Comparison of ENCODE assay signal across 24 mouse cellular contexts in the genomic region with DNA sequence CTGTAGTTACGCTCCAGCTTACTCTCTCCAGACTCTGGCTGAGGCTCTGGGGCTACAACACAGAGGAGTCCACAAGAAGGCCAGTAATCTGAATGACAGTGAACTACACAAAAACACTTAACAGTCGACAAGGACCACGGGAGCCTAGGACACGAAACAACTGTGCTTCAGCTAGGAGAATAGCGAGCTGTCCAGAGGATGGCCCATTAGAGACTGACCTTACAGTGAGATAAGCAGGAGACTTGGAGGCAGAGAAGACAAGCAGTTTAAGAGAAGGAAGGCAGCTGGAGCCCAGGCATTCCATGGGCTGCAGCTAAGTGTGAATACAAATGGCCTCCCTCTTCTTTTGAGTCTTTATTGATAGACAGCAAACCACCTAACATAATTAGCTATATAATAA. TPM values are rescaled to one million over a fixed set of nuclear protein-coding genes. Genes with fewer than 3 reads are reported as not detected.
A peak's percentile ranks its signal among the peaks of the same experiment; 100 is the strongest.
DNase-seq lines count a peak whose midpoint lies in the region; ATAC-seq lines count a peak whose summit lies in the region.
"Had no signal": no experiment of that assay in that cellular context is flagged by ENCODE, and none has a peak within 500 bp of the region (broad histone marks: within the 10 kb centered on the region; RNA-seq: fewer than 3 reads in every experiment).

No protein-coding gene starts in this region.

- H3K4me2 ChIP-seq in heart, embryonic 12.5 days, result no peak overlapping the region
- no peak overlapping the region for H3K4me2 ChIP-seq in kidney, embryonic 15.5 days
- H3K4me2 ChIP-seq: embryonic facial prominence, embryonic 13.5 days; forebrain, embryonic 12.5 days; heart, embryonic 15.5 days; hindbrain, embryonic 15.5 days; limb, embryonic 13.5 days; liver, embryonic 12.5 days had no signal

- DNase-seq in heart, postnatal 10 days, result peak; percentile 15 to 18
- DNase-seq in kidney, postnatal 10 days, result peak; percentile 73
- DNase-seq in urinary bladder, postnatal 14 days (ENCODE audit: low spot score), result peak; percentile 43
- DNase-seq in urinary bladder, postnatal 10 days (ENCODE audit: low spot score), result no peak
- peak; percentile 20 for DNase-seq in lung, postnatal 36 days
- DNase-seq in adrenal gland, postnatal 25 days, result no peak
- DNase-seq: adrenal gland, postnatal 10 days; cerebellum, adult 8-10 months; cerebellum, postnatal 36 days; embryo, embryonic 11 days; gastrocnemius, postnatal 36 days; midbrain, embryonic 14.5 days; right cerebral cortex, adult 18-20 months; right cerebral cortex, postnatal 4 days; thymus, adult 18-20 months had no signal

- 57% methylated on average over 5 of the region's 5 CpGs for WGBS in heart, embryonic 12.5 days
- 66% methylated on average over 5 of the region's 5 CpGs for WGBS in kidney, embryonic 15.5 days

- no peaks in the 10 kb centered on the region for H3K4me1 ChIP-seq in heart, embryonic 12.5 days (replicated peaks)
- H3K4me1 ChIP-seq in kidney, embryonic 15.5 days, result no peaks in the 10 kb centered on the region
- H3K4me1 ChIP-seq: embryonic facial prominence, embryonic 13.5 days; forebrain, embryonic 12.5 days; heart, embryonic 15.5 days; hindbrain, embryonic 15.5 days; limb, embryonic 13.5 days; liver, embryonic 12.5 days had no signal

- no peak overlapping the region for H3K4me3 ChIP-seq in heart, embryonic 12.5 days
- no peak overlapping the region for H3K4me3 ChIP-seq in kidney, embryonic 15.5 days (replicated peaks)
- H3K4me3 ChIP-seq: embryonic facial prominence, embryonic 13.5 days; erythroblast, embryonic 14.5 days; forebrain, embryonic 12.5 days; heart, embryonic 15.5 days; hindbrain, embryonic 15.5 days; limb, embryonic 13.5 days; liver, embryonic 12.5 days had no signal

- intact Hi-C loops in heart, postnatal 10 days (cut with DNase I), result no loop called here

- H3K9ac ChIP-seq in heart, embryonic 12.5 days, result no peak overlapping the region
- H3K9ac ChIP-seq in kidney, embryonic 15.5 days, result no peak overlapping the region
- H3K9ac ChIP-seq: embryonic facial prominence, embryonic 13.5 days; forebrain, embryonic 12.5 days; heart, embryonic 15.5 days; hindbrain, embryonic 15.5 days; limb, embryonic 13.5 days; liver, embryonic 12.5 days had no signal

- no peak overlapping the region for H3K27ac ChIP-seq in heart, embryonic 12.5 days (ENCODE audit: poor library complexity, severe bottlenecking)
- no peak overlapping the region for H3K27ac ChIP-seq in kidney, embryonic 15.5 days
- H3K27ac ChIP-seq: embryonic facial prominence, embryonic 13.5 days; forebrain, embryonic 12.5 days; heart, embryonic 15.5 days; hindbrain, embryonic 15.5 days; limb, embryonic 13.5 days; liver, embryonic 12.5 days had no signal

- no peaks in the 10 kb centered on the region for H3K27me3 ChIP-seq in heart, embryonic 12.5 days (replicated peaks)
- H3K27me3 ChIP-seq in kidney, embryonic 15.5 days, result no peaks in the 10 kb centered on the region
- H3K27me3 ChIP-seq: embryonic facial prominence, embryonic 13.5 days; forebrain, embryonic 12.5 days; heart, embryonic 15.5 days; hindbrain, embryonic 15.5 days; limb, embryonic 13.5 days; liver, embryonic 12.5 days had no signal

- H3K9me3 ChIP-seq in heart, embryonic 12.5 days (replicated peaks), result no peaks in the 10 kb centered on the region
- no peaks in the 10 kb centered on the region for H3K9me3 ChIP-seq in kidney, embryonic 15.5 days (replicated peaks)
- H3K9me3 ChIP-seq: embryonic facial prominence, embryonic 13.5 days; forebrain, embryonic 12.5 days; heart, embryonic 15.5 days; hindbrain, embryonic 15.5 days; limb, embryonic 13.5 days; liver, embryonic 12.5 days had no signal

- no peak for ATAC-seq in heart, embryonic 12.5 days (ENCODE audit: insufficient number of reproducible peaks, low FRiP score)
- ATAC-seq in kidney, embryonic 15.5 days (replicated peaks; ENCODE audit: low FRiP score), result no peak; the same call in 1 of the 2 replicates
- ATAC-seq: liver, embryonic 12.5 days had no signal

- H3K36me3 ChIP-seq in heart, embryonic 12.5 days, result no peaks in the 10 kb centered on the region
- no peaks in the 10 kb centered on the region for H3K36me3 ChIP-seq in kidney, embryonic 15.5 days
- H3K36me3 ChIP-seq: embryonic facial prominence, embryonic 13.5 days; forebrain, embryonic 12.5 days; heart, embryonic 15.5 days; hindbrain, embryonic 15.5 days; limb, embryonic 13.5 days; liver, embryonic 12.5 days had no signal

RNA-seq across cellular contexts. Expression of a gene that starts 55.1 kb away (rescaled TPM):
- total RNA-seq in heart, postnatal 10 days (2021), result 1 to 10 TPM; 7.9 to 8.0 TPM
- 11.2 and 13.1 TPM in 2 replicates for polyA plus RNA-seq in heart, embryonic 12.5 days (2016; fragmentation: Nextera tagmentation; extraction: Ambion mirVana)
- 26.8 and 27.0 TPM in 2 replicates for polyA plus RNA-seq in kidney, embryonic 15.5 days (2015; fragmentation: Nextera tagmentation; extraction: Ambion mirVana)
- total RNA-seq in adrenal gland, postnatal 25 days (2021), result 10.5 and 13.9 TPM in 2 replicates
- polyA plus RNA-seq: erythroblast, embryonic 14.5 days had no signal

RNA-seq across cellular contexts. Expression of a gene that starts 58.4 kb away (rescaled TPM):
- 1 to 10 TPM; 2.7 to 2.8 TPM for total RNA-seq in heart, postnatal 10 days (2021)
- polyA plus RNA-seq in heart, embryonic 12.5 days (2016; fragmentation: Nextera tagmentation; extraction: Ambion mirVana), result 10.4 and 11.5 TPM in 2 replicates
- polyA plus RNA-seq in kidney, embryonic 15.5 days (2015; fragmentation: Nextera tagmentation; extraction: Ambion mirVana), result 21.3 and 24.1 TPM in 2 replicates
- 7.7 and 12.8 TPM in 2 replicates for total RNA-seq in adrenal gland, postnatal 25 days (2021)
- polyA plus RNA-seq: erythroblast, embryonic 14.5 days had no signal

Comparison
In these comparisons a context has a peak if more than half of its experiments do, and no peak if none do; other contexts are left out.
1. DNase-seq: peak in heart, postnatal 10 days (2 of 2), kidney, postnatal 10 days (single experiment), urinary bladder, postnatal 14 days (single experiment) and lung, postnatal 36 days (single experiment); none in urinary bladder, postnatal 10 days (single experiment) and adrenal gland, postnatal 25 days (single experiment).